Mouse (Mus musculus) CD8-positive naive resting alpha-beta T cell, adult 2 months (primary cell): Measurements from ENCODE around the gene Slc25a47.
A peak's percentile ranks its signal among the peaks of the same experiment; 100 is the strongest.

Experiments used
- DNase-seq, 2 experiments: peaks; one replicate each; pipeline ENCODE4 v3.0.0; 2022; ENCODE audit warnings: low read depth in 2 of 2, low spot score in 2 of 2

The Slc25a47 gene

GRCm38 (mm10) chr12:108835840-108836409, at the start of gene Slc25a47, which contains the start of gene Slc25a29:
Gene Slc25a47 (plus strand): TSS chr12:108836046.
Gene Slc25a29 (minus strand): TSS chr12:108835883.
- peak; percentile 85 to 88 for DNase-seq

- no peak for DNase-seq
These were observed 48.5 kb upstream of the Slc25a47 start for GRCm38 (mm10) chr12:108787329-108787728.

GRCm38 (mm10) chr12:108792152-108792545, 43.7 kb upstream of the Slc25a47 start:
- DNase-seq = peak; percentile 60 to 67

- DNase-seq = peak; percentile 98 to 99
These were observed 43.0 kb upstream of the Slc25a47 start, which contains the start of gene Yy1 for GRCm38 (mm10) chr12:108792546-108793452. Gene Yy1 (plus strand): TSS chr12:108792973.

- peak; percentile 7 to 25 for DNase-seq
These were observed 42.3 kb upstream of the Slc25a47 start for GRCm38 (mm10) chr12:108793453-108793941.

GRCm38 (mm10) chr12:108794078-108794711, 41.7 kb upstream of the Slc25a47 start:
- DNase-seq = peak; percentile 68 to 69

- DNase-seq = no peak
These were observed 40.8 kb upstream of the Slc25a47 start for GRCm38 (mm10) chr12:108794979-108795537.

- DNase-seq = no peak
These were observed 34.2 kb upstream of the Slc25a47 start for GRCm38 (mm10) chr12:108801613-108802012.

GRCm38 (mm10) chr12:108804388-108804787, 31.5 kb upstream of the Slc25a47 start:
- DNase-seq = no peak

- no peak for DNase-seq
These were observed 27.4 kb upstream of the Slc25a47 start for GRCm38 (mm10) chr12:108808465-108808864.

GRCm38 (mm10) chr12:108809771-108810170, 26.1 kb upstream of the Slc25a47 start:
- no peak for DNase-seq

GRCm38 (mm10) chr12:108810309-108810708, 25.5 kb upstream of the Slc25a47 start:
- no peak for DNase-seq

GRCm38 (mm10) chr12:108811133-108811532, 24.7 kb upstream of the Slc25a47 start:
- DNase-seq = peak in 1 of 2 experiments; percentile 32

- DNase-seq = no peak
These were observed 23.4 kb upstream of the Slc25a47 start for GRCm38 (mm10) chr12:108812463-108812862.

GRCm38 (mm10) chr12:108814470-108814869, 21.4 kb upstream of the Slc25a47 start:
- DNase-seq = no peak

GRCm38 (mm10) chr12:108816569-108816968, 19.3 kb upstream of the Slc25a47 start:
- no peak for DNase-seq

GRCm38 (mm10) chr12:108820461-108820860, 15.4 kb upstream of the Slc25a47 start:
- no peak for DNase-seq

GRCm38 (mm10) chr12:108823036-108823435, 12.8 kb upstream of the Slc25a47 start:
- no peak for DNase-seq

- no peak for DNase-seq
These were observed 11.5 kb upstream of the Slc25a47 start for GRCm38 (mm10) chr12:108824225-108824874.

- no peak for DNase-seq
These were observed 10.2 kb upstream of the Slc25a47 start for GRCm38 (mm10) chr12:108825561-108826224.
